Mouse (Mus musculus): ENCODE measurements around the gene Mgat4a.

Gene Mgat4a

GRCm38 (mm10) chr1:37466322-37466995 is 74.4 kb downstream of the Mgat4a start:
- in situ Hi-C loops (cut with MseI, MboI) = no loop called here

GRCm38 (mm10) chr1:37464878-37465452 is 75.9 kb downstream of the Mgat4a start:
- in situ Hi-C loops (cut with MseI, MboI) = no loop called here

DNA sequence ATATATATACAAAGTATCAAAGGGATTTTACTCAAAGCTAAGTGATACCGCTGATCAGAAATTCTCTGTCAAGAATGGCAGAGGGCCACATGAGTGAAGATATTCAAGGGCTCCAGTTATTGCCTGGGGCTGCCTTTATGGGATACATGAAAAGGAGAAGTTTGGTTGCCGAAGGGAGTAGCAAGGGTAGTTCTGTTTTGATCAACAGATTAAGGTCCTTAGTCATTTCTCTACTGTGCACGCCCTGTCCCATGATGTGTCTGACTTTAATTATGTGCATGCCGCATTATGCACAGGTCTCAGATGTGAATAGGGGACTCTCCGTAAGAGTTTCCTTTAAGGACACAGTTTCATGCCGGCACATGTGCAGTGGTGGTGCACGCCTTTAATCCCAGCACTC is 83.3 kb downstream of the Mgat4a start:
- in situ Hi-C loops (cut with MseI, MboI) = no loop called here

DNA sequence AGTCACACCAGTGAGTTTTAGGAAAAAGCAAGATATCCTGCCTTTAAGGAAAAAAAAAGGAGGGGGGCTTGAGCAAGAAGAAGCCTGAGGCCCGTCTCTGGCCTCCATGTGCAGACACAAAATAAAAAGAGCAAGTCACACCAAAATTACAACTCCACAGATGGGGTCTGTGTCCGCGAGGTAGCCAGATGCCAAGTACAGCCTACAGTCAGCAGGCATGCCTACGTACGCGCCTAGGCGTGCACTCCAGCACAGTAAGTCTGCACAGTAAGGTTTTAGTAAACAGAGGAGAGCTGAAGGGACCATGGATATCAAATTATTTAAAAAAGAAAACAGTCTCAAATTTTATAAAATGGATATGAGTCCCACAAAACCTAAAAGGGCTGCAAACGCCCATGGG is 89.5 kb downstream of the Mgat4a start:
- in situ Hi-C loops (cut with MseI, MboI) = no loop called here

- in situ Hi-C loops (cut with MseI, MboI) = no loop called here
These were observed 92.3 kb downstream of the Mgat4a start for GRCm38 (mm10) chr1:37448361-37449095.

- in situ Hi-C loops (cut with MseI, MboI) = no loop called here
These were observed 97.7 kb downstream of the Mgat4a start for GRCm38 (mm10) chr1:37442848-37443835.

- in situ Hi-C loops (cut with MseI, MboI) = no loop called here
These were observed 104.4 kb downstream of the Mgat4a start for GRCm38 (mm10) chr1:37436419-37436818.

DNA sequence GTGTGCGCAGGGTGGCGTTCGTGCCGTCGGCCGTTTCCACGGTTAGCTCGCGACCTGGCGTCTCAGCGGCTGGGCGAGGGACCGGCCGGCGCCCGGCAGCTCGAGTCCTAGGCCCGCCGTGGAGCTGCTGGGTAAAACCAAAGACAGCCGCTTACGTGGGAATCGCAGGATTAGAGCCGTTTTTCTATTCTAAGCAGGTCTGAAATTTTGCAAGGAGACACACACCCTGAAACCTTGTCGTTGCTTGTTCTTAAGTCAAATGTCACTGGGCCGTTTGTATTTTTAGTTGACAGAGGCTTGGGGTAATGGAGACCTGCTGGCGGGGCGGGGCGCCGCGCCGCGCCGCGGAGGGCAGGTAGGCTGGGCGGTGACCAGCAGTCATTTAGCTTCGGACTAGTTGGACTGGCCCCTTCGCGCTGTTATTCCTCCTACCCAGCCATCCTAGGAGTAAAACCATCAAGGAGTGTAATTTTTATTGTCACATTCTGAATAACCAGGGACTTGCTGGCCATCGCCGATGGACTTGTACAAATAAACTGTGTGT is 110.4 kb downstream of the Mgat4a start:
- in situ Hi-C loops (cut with MseI, MboI) = no loop called here

DNA sequence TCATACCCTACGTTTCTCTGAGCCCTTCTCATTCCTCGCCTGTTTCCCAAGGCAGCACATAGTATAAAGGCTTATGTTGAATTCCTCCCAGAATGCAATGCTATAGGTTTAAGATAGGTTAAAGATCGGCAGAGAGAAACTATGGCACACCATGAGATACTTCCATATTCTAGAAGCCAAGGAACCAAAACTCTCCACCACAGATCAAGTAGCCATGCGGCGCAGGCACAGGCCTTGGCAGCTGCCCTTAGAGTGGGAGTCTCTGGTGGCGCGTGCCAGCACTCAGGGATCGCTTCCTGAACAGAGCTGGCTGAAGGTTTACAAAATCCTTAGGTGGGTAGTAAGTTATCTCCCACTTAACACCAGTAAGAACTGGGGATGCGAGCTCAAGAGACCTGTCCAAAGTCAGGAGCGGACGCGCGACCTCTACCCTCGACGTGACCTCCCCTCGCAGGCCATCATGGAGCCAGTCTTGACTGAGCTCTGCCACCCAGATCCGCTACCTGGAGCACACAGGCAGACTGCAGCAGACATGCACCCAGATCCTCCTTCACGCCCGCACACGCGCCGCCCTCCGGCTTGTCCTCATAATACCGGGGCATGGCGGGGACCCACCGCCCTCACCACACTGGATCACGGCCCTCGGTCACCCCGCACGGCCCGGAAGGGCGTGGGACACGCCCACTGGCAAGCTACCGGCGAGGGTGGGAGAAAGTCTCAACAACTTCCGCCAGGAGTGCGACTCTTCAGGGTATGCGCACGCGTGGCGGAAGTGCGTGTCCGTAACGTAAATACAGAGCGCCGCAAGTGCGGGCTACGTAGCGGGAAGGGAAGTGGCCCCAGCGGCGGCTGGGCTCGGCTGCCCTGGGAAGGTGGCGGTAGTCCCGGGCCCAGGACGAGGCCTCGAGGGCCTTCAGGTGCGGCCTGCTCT is 111.2 kb downstream of the Mgat4a start, which contains the start of the genes Coa5 and Unc50:
Coa5 (minus strand) TSS at position 738 of the 931 bp plus-strand sequence.
Unc50 (plus strand) TSS at position 774 of the 931 bp plus-strand sequence.
- in situ Hi-C loops (cut with MseI, MboI) = no loop called here

DNA sequence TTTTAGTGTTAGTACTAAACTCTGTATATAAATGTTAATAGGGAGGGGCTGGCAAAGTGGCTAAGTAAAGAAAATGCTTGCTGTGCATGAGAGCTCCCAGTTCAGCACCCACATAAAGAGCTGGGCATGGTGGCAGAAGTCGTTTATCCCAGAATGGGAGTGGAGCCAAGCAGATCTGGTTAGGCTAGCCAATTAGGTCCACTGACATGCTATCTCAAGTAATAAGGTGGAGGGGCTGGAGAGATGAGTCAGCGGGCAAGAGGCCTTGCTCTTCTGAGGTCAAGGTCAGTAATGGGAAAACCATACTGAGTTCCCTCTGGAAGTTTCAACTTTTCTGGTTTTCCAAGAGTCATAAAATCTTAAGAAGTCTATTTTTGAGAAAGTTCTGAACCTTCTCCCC is 111.9 kb downstream of the Mgat4a start:
- in situ Hi-C loops (cut with MseI, MboI) = no loop called here

DNA sequence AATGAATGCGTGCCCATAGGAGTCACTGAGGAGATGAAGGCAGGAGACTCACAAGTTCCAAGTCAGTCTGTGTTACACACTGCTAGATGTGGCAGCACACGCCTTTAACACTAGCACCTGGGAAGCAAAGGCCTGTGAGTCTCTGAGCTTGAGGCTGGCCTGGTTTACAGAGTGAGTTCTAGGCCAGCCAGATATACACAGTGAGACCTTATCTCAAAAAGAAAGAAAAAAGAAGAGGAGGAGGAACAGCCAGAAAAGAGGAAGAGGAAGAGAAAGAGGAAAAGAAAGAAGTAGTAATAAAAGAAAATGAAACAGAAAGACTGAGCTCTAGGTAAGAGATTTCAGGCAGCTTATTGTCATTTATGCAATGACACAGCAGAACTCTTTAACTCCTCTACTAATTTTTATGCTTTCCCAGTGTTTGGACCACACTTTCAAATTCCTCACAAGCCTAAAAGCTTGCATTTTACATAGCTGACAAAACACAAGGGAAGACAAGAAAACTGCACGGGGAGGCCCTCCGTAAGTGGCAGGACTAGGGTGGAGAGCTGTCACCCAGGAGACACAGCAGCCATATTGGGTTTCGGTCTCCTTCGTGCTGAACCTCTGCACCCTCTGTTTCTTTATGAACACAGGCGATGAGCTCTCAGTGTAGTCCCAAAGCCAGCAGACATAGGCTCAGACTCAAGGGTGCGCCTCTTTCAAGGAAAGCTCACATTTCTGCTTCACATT is 113.5 kb downstream of the Mgat4a start:
- in situ Hi-C loops (cut with MseI, MboI) = no loop called here

GRCm38 (mm10) chr1:37419420-37419819 is 121.4 kb downstream of the Mgat4a start:
- in situ Hi-C loops (cut with MseI, MboI) = no loop called here

GRCm38 (mm10) chr1:37415394-37415793 is 125.4 kb downstream of the Mgat4a start:
- in situ Hi-C loops (cut with MseI, MboI) = no loop called here

- in situ Hi-C loops (cut with MseI, MboI) = loop anchor here in 1 of 2 experiments (10.0 kb wide), 1 partner anchor 135 kb away; no protein-coding TSS in a partner anchor
These were observed 131.2 kb downstream of the Mgat4a start for GRCm38 (mm10) chr1:37409647-37410046.

DNA sequence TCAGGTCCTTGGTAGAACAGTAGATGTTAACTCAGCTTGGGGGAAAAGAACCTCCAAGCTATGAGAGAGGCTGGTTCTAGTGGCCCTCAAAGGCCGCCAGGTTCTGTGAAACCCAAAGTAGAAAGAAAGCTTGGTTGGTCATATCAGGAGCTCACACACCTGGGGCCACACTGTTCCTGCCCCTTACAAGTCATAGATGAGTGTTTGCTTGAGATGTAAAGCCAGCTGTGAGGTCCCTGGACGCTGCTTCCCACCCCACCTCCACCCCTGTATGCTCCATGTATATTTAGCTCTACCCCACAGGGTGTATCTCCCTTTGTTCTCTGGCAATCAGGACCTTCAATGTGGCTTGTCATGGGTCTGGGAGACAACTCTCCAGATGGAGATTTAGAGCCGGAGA is 132.1 kb downstream of the Mgat4a start:
- in situ Hi-C loops (cut with MseI, MboI) = loop anchor here in 1 of 2 experiments (10.0 kb wide), 1 partner anchor 134 kb away; no protein-coding TSS in a partner anchor

DNA sequence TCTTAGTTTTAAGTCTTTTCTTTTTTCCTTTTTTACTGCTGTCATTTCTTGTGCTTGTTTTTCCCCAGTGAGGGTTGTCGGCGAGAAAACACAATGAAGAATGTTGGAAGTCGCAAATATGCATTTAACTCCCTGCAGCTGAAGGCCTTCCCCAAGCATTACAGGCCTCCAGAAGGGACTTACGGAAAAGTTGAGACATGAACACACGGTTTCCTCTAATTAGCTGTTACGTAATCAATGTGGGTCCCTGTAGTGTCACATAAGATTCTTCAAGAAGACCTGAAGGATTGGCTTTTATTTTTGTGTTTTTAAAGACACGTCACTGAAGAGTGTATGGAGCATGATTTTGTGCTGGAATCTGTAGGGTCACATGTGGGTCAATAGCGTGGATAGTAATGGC is 132.8 kb downstream of the Mgat4a start:
- in situ Hi-C loops (cut with MseI, MboI) = loop anchor here in 1 of 2 experiments (10.0 kb wide), 1 partner anchor 133 kb away; no protein-coding TSS in a partner anchor

GRCm38 (mm10) chr1:37407228-37407627 is 133.6 kb downstream of the Mgat4a start:
- in situ Hi-C loops (cut with MseI, MboI) = loop anchor here in 1 of 2 experiments (10.0 kb wide), 1 partner anchor 132 kb away; no protein-coding TSS in a partner anchor

GRCm38 (mm10) chr1:37405137-37405536 is 135.7 kb downstream of the Mgat4a start:
- in situ Hi-C loops (cut with MseI, MboI) = loop anchor here in 1 of 2 experiments (10.0 kb wide), 1 partner anchor 130 kb away; no protein-coding TSS in a partner anchor

DNA sequence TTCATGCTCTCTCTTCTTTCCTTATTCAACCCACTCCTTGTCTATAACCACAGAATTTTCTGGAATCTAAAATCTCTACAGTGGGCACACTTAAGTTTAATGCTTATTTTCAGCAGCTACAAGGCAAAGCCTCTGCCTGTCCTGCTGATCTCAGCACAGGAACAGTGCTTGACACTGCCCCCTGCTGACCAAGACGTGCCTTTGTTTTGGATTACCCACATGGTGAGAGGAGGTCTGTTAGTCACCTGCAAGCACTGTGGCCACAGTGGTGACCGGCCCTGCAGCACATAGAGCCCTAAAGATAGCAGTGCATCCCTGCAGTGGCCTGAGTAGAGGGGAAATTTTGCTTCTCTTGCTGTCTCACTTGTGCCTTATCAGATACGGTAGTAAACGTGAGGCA is 139.1 kb downstream of the Mgat4a start:
- in situ Hi-C loops (cut with MseI, MboI) = loop anchor here (5.0 to 10.0 kb wide), 2 partner anchors 127 to 129 kb away; no protein-coding TSS in a partner anchor
